Mouse (Mus musculus) midbrain, embryonic 11.5 days (tissue): ENCODE measurements around the gene Fas. TPM values are rescaled to one million over a fixed set of nuclear protein-coding genes. Genes with fewer than 3 reads are reported as not detected.

ENCODE experiments used
- ATAC-seq: fragments of 200-750 bp; cut with Nextera tagmentation; 2 replicates; pipeline ENCODE4 v1.8.0; 2017; ENCODE audit warnings: moderate TSS enrichment, moderate library complexity; ENCODE audit not compliant: low FRiP score
- DNase-seq: peaks from one replicate; pipeline ENCODE4 v3.0.0; 2015; ENCODE audit warnings: low spot score; ENCODE audit errors: missing footprints
- H3K27ac ChIP-seq: fragments of 300-500 bp; sonication (generic); 2 replicates; pipeline ENCODE4 v1.5.1; 2014; ENCODE audit warnings: low read depth, low read length
- H3K27me3 ChIP-seq: fragments of 300-500 bp; sonication (generic); 2 replicates; pipeline ENCODE4 v1.6.1; 2014; ENCODE audit warnings: mild to moderate bottlenecking, low read length, moderate library complexity, mixed read lengths; ENCODE audit not compliant: control insufficient read depth, insufficient read depth
- H3K36me3 ChIP-seq: fragments of 300-500 bp; sonication (generic); 2 replicates; pipeline ENCODE4 v1.6.1; 2014; ENCODE audit warnings: mild to moderate bottlenecking, low read length, moderate library complexity, mixed read lengths; ENCODE audit not compliant: control insufficient read depth, insufficient read depth
- H3K4me1 ChIP-seq: fragments of 300-500 bp; sonication (generic); 2 replicates; pipeline ENCODE4 v1.6.1; 2014; ENCODE audit warnings: low read length; ENCODE audit not compliant: control insufficient read depth, insufficient read depth
- H3K4me2 ChIP-seq: fragments of 300-500 bp; sonication (generic); 2 replicates; pipeline ENCODE4 v1.6.1; 2014; ENCODE audit warnings: mild to moderate bottlenecking, moderate library complexity
- H3K4me3 ChIP-seq: fragments of 300-500 bp; sonication (generic); 2 replicates; pipeline ENCODE4 v1.5.1; 2014; ENCODE audit warnings: low read depth, low read length
- H3K9ac ChIP-seq: fragments of 300-500 bp; sonication (generic); 2 replicates; pipeline ENCODE4 v1.6.1; 2014; ENCODE audit warnings: low read length
- H3K9me3 ChIP-seq: fragments of 300-500 bp; sonication (generic); 2 replicates; pipeline ENCODE4 v1.6.1; 2016; ENCODE audit warnings: low read length; ENCODE audit not compliant: control insufficient read depth
- WGBS: fragments of 180-500 bp; shearing (Covaris S2); extraction: QIAGEN DNeasy Blood & Tissue Kit; methylation state at CpG from one replicate; pipeline ENCODE4 v1.1.7; 2014; 5-methylcytosine and 5-hydroxymethylcytosine counted together
- polyA plus RNA-seq: library from polyadenylated mRNA; unstranded; fragments of >200 nt; fragmentation: Nextera tagmentation; extraction: Ambion mirVana; gene quantifications from 2 replicates; pipeline ENCODE4 v1.2.1, GENCODE M21; 2014

Fas gene
- polyA plus RNA-seq, 1 experiment from 2014 or later, result 0.81 TPM

GRCm38 (mm10) chr19:34290872-34291341 is 441 bp downstream of the Fas start:
- peak overlapping the region; percentile 72 for H3K4me2 ChIP-seq
- no peak overlapping the region for H3K27ac ChIP-seq
- H3K27me3 ChIP-seq, result no peaks in the 10 kb centered on the region
- H3K4me3 ChIP-seq, result peak overlapping the region; percentile 29
- 0 out of 2 replicates have a peak, but pooled peaks cover 7% of the 10 kb centered on the region for H3K4me1 ChIP-seq
- H3K9ac ChIP-seq, result no peak overlapping the region
- DNase-seq, result peak; percentile 86
- peak; percentile 34 for ATAC-seq
- WGBS, result 22% methylated on average over 15 of the region's 15 CpGs
- H3K9me3 ChIP-seq, result no peaks in the 10 kb centered on the region
- no peaks in the 10 kb centered on the region for H3K36me3 ChIP-seq

GRCm38 (mm10) chr19:34291379-34291778 is 913 bp downstream of the Fas start:
- H3K36me3 ChIP-seq, result no peaks in the 10 kb centered on the region
- 0 out of 2 replicates have a peak, but pooled peaks cover 7% of the 10 kb centered on the region for H3K4me1 ChIP-seq
- peak overlapping the region; percentile 72; the same call in 1 of the 2 replicates for H3K4me2 ChIP-seq
- no peak overlapping the region for H3K4me3 ChIP-seq
- ATAC-seq (no peak), DNase-seq (no peak)
- H3K27me3 ChIP-seq, result no peaks in the 10 kb centered on the region
- H3K9me3 ChIP-seq, result no peaks in the 10 kb centered on the region
- no peak overlapping the region for H3K9ac ChIP-seq
- WGBS, result 75% methylated on average over 8 of the region's 8 CpGs
- no peak overlapping the region for H3K27ac ChIP-seq

GRCm38 (mm10) chr19:34291956-34292355 is 1.5 kb downstream of the Fas start:
- Histone ChIP-seq H3K9ac (no peak overlapping the region), H3K4me3 (no peak overlapping the region), H3K9me3 (no peaks in the 10 kb centered on the region), H3K27me3 (no peaks in the 10 kb centered on the region), H3K36me3 (no peaks in the 10 kb centered on the region), H3K4me2 (no peak overlapping the region), H3K27ac (no peak overlapping the region), H3K4me1 (0 out of 2 replicates have a peak, but pooled peaks cover 7% of the 10 kb centered on the region)
- ATAC-seq, result no peak
- WGBS, result 83% methylated on average over 5 of the region's 5 CpGs
- DNase-seq, result no peak

- H3K27me3 ChIP-seq, result no peaks in the 10 kb centered on the region
- H3K27ac ChIP-seq, result no peak overlapping the region
- ATAC-seq (no peak), DNase-seq (no peak)
- 0 out of 2 replicates have a peak, but pooled peaks cover 7% of the 10 kb centered on the region for H3K4me1 ChIP-seq
- H3K36me3 ChIP-seq, result no peaks in the 10 kb centered on the region
- H3K9me3 ChIP-seq, result no peaks in the 10 kb centered on the region
- H3K4me2 ChIP-seq, result no peak overlapping the region
- no peak overlapping the region for H3K4me3 ChIP-seq
- H3K9ac ChIP-seq, result no peak overlapping the region
- 67% methylated on average over 2 of the region's 2 CpGs for WGBS
Measured at GRCm38 (mm10) chr19:34292701-34293100, 2.2 kb downstream of the Fas start.

- Histone ChIP-seq H3K36me3 (no peaks in the 10 kb centered on the region), H3K4me1 (0 out of 2 replicates have a peak, but pooled peaks cover 7% of the 10 kb centered on the region), H3K9ac (no peak overlapping the region), H3K4me2 (no peak overlapping the region), H3K27ac (no peak overlapping the region), H3K27me3 (no peaks in the 10 kb centered on the region), H3K4me3 (no peak overlapping the region), H3K9me3 (no peaks in the 10 kb centered on the region)
- WGBS, result 78% methylated on average over 3 of the region's 3 CpGs
- DNase-seq, result no peak
- ATAC-seq, result no peak
Measured at GRCm38 (mm10) chr19:34293376-34293947, 3.0 kb downstream of the Fas start.

GRCm38 (mm10) chr19:34295442-34295841 is 5.0 kb downstream of the Fas start:
- H3K9ac ChIP-seq, result no peak overlapping the region
- 77% methylated on average over 6 of the region's 6 CpGs for WGBS
- no peak overlapping the region for H3K27ac ChIP-seq
- 0 out of 2 replicates have a peak, but pooled peaks cover 4% of the 10 kb centered on the region for H3K4me1 ChIP-seq
- H3K9me3 ChIP-seq, result no peaks in the 10 kb centered on the region
- ATAC-seq, result no peak
- H3K4me2 ChIP-seq, result no peak overlapping the region
- H3K4me3 ChIP-seq, result no peak overlapping the region
- no peaks in the 10 kb centered on the region for H3K36me3 ChIP-seq
- no peaks in the 10 kb centered on the region for H3K27me3 ChIP-seq
- no peak for DNase-seq

- no peaks in the 10 kb centered on the region for H3K27me3 ChIP-seq
- H3K36me3 ChIP-seq, result no peaks in the 10 kb centered on the region
- no peaks in the 10 kb centered on the region for H3K9me3 ChIP-seq
- ATAC-seq, result no peak
- no peaks in the 10 kb centered on the region for H3K4me1 ChIP-seq
- no peak overlapping the region for H3K9ac ChIP-seq
- H3K27ac ChIP-seq, result no peak overlapping the region
- WGBS, result 78% methylated on average over 1 of the region's 1 CpGs
- H3K4me2 ChIP-seq, result no peak overlapping the region
- no peak overlapping the region for H3K4me3 ChIP-seq
- DNase-seq, result no peak
Measured at GRCm38 (mm10) chr19:34298531-34298930, 8.1 kb downstream of the Fas start.

- no peaks in the 10 kb centered on the region for H3K9me3 ChIP-seq
- H3K4me2 ChIP-seq, result no peak overlapping the region
- no peaks in the 10 kb centered on the region for H3K36me3 ChIP-seq
- H3K27ac ChIP-seq, result no peak overlapping the region
- no peak overlapping the region for H3K9ac ChIP-seq
- no peak for DNase-seq
- no peaks in the 10 kb centered on the region for H3K27me3 ChIP-seq
- ATAC-seq, result no peak
- H3K4me1 ChIP-seq, result no peaks in the 10 kb centered on the region
- WGBS, result 82% methylated on average over 4 of the region's 4 CpGs
- no peak overlapping the region for H3K4me3 ChIP-seq
Measured at GRCm38 (mm10) chr19:34299229-34299628, 8.8 kb downstream of the Fas start.

- Histone ChIP-seq H3K4me3 (no peak overlapping the region), H3K9ac (no peak overlapping the region), H3K27me3 (no peaks in the 10 kb centered on the region), H3K27ac (no peak overlapping the region), H3K4me1 (no peaks in the 10 kb centered on the region), H3K36me3 (no peaks in the 10 kb centered on the region), H3K9me3 (no peaks in the 10 kb centered on the region), H3K4me2 (no peak overlapping the region)
- no peak for DNase-seq
- 80% methylated on average over 2 of the region's 2 CpGs for WGBS
- no peak for ATAC-seq
Measured at GRCm38 (mm10) chr19:34300430-34300829, 10.0 kb downstream of the Fas start.
